Mouse (Mus musculus) macrophage (primary cell): ENCODE results near the gene Rcan3. TPM values are rescaled to one million over a fixed set of nuclear protein-coding genes. Genes with fewer than 3 reads are reported as not detected.

Experiments
- H3K27ac ChIP-seq: fragments of 350-480 bp; formaldehyde crosslinking; 2 replicates; pipeline ENCODE4 v1.9.0; 2021
- H3K36me3 ChIP-seq: fragments of 350-480 bp; formaldehyde crosslinking; 2 replicates; pipeline ENCODE4 v1.9.0; 2021; ENCODE audit errors: inconsistent target
- H3K4me3 ChIP-seq: fragments of 350-480 bp; formaldehyde crosslinking; 2 replicates; pipeline ENCODE4 v1.9.0; 2021; ENCODE audit errors: inconsistent target
- H3K79me2 ChIP-seq: fragments of 350-480 bp; formaldehyde crosslinking; 2 replicates; pipeline ENCODE4 v1.9.0; 2021; ENCODE audit errors: inconsistent target
- WGBS: methylation state at CpG from one replicate; pipeline ENCODE4 v1.1.7; 2026; ENCODE audit warnings: inconsistent platforms; ENCODE audit not compliant: missing documents; 5-methylcytosine and 5-hydroxymethylcytosine counted together
- polyA plus RNA-seq: library from polyadenylated mRNA; stranded (reverse); fragments of 250-400 nt; gene quantifications from 3 replicates; pipeline ENCODE4 v1.2.4, GENCODE M21; 2018; ENCODE audit warnings: inconsistent platforms
- total RNA-seq, 78 experiments: library from RNA; depleted of rRNA; stranded (reverse); fragments of 250-400 nt; gene quantifications; 1 replicate in 9 of 78; 2 replicates in 24 of 78; 3 replicates in 43 of 78; 4 replicates in 2 of 78; pipeline ENCODE4 v1.2.4; 2018; ENCODE audit warnings: inconsistent platforms in 56 of 78

Gene Rcan3
- 10 to 100 TPM in 11 of 26 experiments, 1 to 10 TPM in 15; 1.8 to 16.2 (median 7.3) TPM for total RNA-seq (2018; cell fraction: chromatin; rRNA removed)
- total RNA-seq (2018; cell fraction: cytosol; rRNA removed) = 10 to 100 TPM; 11.6 to 26.8 (median 19.4) TPM
- total RNA-seq (2018; cell fraction: nucleus; rRNA removed) = 10 to 100 TPM in 16 of 26 experiments, 1 to 10 TPM in 10; 4.6 to 24.5 (median 11.6) TPM
- 11.8 to 22.3 TPM (median 17.3 TPM) in 3 replicates for polyA plus RNA-seq

GRCm38 (mm10) chr4:135433443-135434394, at the start of gene Rcan3:
Gene Rcan3 (minus strand): TSS chr4:135433853.
- H3K27ac ChIP-seq = peak within 1 kb of the TSS; percentile 72
- H3K79me2 ChIP-seq = peaks cover 18% of the 10 kb centered on the region; the same call in 1 of the 2 replicates
- H3K36me3 ChIP-seq = no peaks in the 10 kb centered on the region
- WGBS = under 1% methylated on average over 71 of the region's 79 CpGs
- H3K4me3 ChIP-seq = peak within 1 kb of the TSS; percentile 69

- H3K4me3 ChIP-seq = no peak overlapping the region
- H3K36me3 ChIP-seq = peaks cover 30% of the 10 kb centered on the region; the same call in 1 of the 2 replicates
- H3K79me2 ChIP-seq = no peaks in the 10 kb centered on the region
- H3K27ac ChIP-seq = no peak overlapping the region
- 93% methylated on average over 9 of the region's 9 CpGs for WGBS
Observed at GRCm38 (mm10) chr4:135480370-135480769, 46.7 kb upstream of the Rcan3 start.

GRCm38 (mm10) chr4:135477851-135478250, 44.2 kb upstream of the Rcan3 start:
- no peaks in the 10 kb centered on the region for H3K79me2 ChIP-seq
- H3K27ac ChIP-seq = no peak overlapping the region
- peaks cover 36% of the 10 kb centered on the region; the same call in 1 of the 2 replicates for H3K36me3 ChIP-seq
- 98% methylated on average over 10 of the region's 10 CpGs for WGBS
- no peak overlapping the region for H3K4me3 ChIP-seq

- Histone ChIP-seq H3K79me2 (no peaks in the 10 kb centered on the region), H3K27ac (no peak overlapping the region), H3K4me3 (no peak overlapping the region), H3K36me3 (peaks cover 28% of the 10 kb centered on the region)
- 96% methylated on average over 11 of the region's 11 CpGs for WGBS
Observed at GRCm38 (mm10) chr4:135463406-135463805, 29.8 kb upstream of the Rcan3 start.

GRCm38 (mm10) chr4:135453572-135453971, 19.9 kb upstream of the Rcan3 start:
- Histone ChIP-seq H3K79me2 (no peaks in the 10 kb centered on the region), H3K4me3 (no peak overlapping the region), H3K36me3 (peaks cover 6% of the 10 kb centered on the region; the same call in 1 of the 2 replicates), H3K27ac (no peak overlapping the region)
- 87% methylated on average over 11 of the region's 12 CpGs for WGBS

GRCm38 (mm10) chr4:135453164-135453563, 19.5 kb upstream of the Rcan3 start:
- H3K79me2 ChIP-seq = no peaks in the 10 kb centered on the region
- H3K4me3 ChIP-seq = no peak overlapping the region
- H3K27ac ChIP-seq = no peak overlapping the region
- 92% methylated on average over 6 of the region's 6 CpGs for WGBS
- peaks cover 6% of the 10 kb centered on the region; the same call in 1 of the 2 replicates for H3K36me3 ChIP-seq

GRCm38 (mm10) chr4:135451360-135452015, 17.8 kb upstream of the Rcan3 start:
- H3K36me3 ChIP-seq = peaks cover 6% of the 10 kb centered on the region; the same call in 1 of the 2 replicates
- 87% methylated on average over 18 of the region's 18 CpGs for WGBS

GRCm38 (mm10) chr4:135442473-135442872, 8.8 kb upstream of the Rcan3 start:
- Histone ChIP-seq H3K36me3 (no peaks in the 10 kb centered on the region), H3K27ac (no peak overlapping the region)
- WGBS = 93% methylated on average over 3 of the region's 5 CpGs

More at GRCm38 (mm10) chr4:135451360-135452015, 17.8 kb upstream of the Rcan3 start:
- Histone ChIP-seq H3K27ac (no peak overlapping the region), H3K4me3 (no peak overlapping the region), H3K79me2 (no peaks in the 10 kb centered on the region)

GRCm38 (mm10) chr4:135439904-135440522, 6.4 kb upstream of the Rcan3 start:
- WGBS = 16% methylated on average over 9 of the region's 9 CpGs
- no peak overlapping the region for H3K4me3 ChIP-seq

More at GRCm38 (mm10) chr4:135442473-135442872, 8.8 kb upstream of the Rcan3 start:
- H3K79me2 ChIP-seq = no peaks in the 10 kb centered on the region
- no peak overlapping the region for H3K4me3 ChIP-seq

GRCm38 (mm10) chr4:135439188-135439647, 5.6 kb upstream of the Rcan3 start:
- H3K27ac ChIP-seq = peak overlapping the region; percentile 86
- no peaks in the 10 kb centered on the region for H3K36me3 ChIP-seq
- H3K79me2 ChIP-seq = no peaks in the 10 kb centered on the region
- H3K4me3 ChIP-seq = no peak overlapping the region
- WGBS = 0% methylated on average over 15 of the region's 15 CpGs

More at GRCm38 (mm10) chr4:135439904-135440522, 6.4 kb upstream of the Rcan3 start:
- Histone ChIP-seq H3K79me2 (no peaks in the 10 kb centered on the region), H3K36me3 (no peaks in the 10 kb centered on the region), H3K27ac (peak overlapping the region; percentile 86)

- Histone ChIP-seq H3K36me3 (no peaks in the 10 kb centered on the region), H3K4me3 (no peak overlapping the region), H3K79me2 (peaks cover 3% of the 10 kb centered on the region; the same call in 1 of the 2 replicates), H3K27ac (no peak overlapping the region)
Observed at GRCm38 (mm10) chr4:135437924-135438323, 4.3 kb upstream of the Rcan3 start.

- peaks cover 18% of the 10 kb centered on the region; the same call in 1 of the 2 replicates for H3K79me2 ChIP-seq
- no peak overlapping the region for H3K4me3 ChIP-seq
- no peak overlapping the region for H3K27ac ChIP-seq
- no peaks in the 10 kb centered on the region for H3K36me3 ChIP-seq
- 44% methylated on average over 13 of the region's 13 CpGs for WGBS
Observed at GRCm38 (mm10) chr4:135436291-135436690, 2.6 kb upstream of the Rcan3 start.

- 40% methylated on average over 11 of the region's 11 CpGs for WGBS
- H3K79me2 ChIP-seq = peaks cover 18% of the 10 kb centered on the region; the same call in 1 of the 2 replicates
- H3K36me3 ChIP-seq = no peaks in the 10 kb centered on the region
- peak overlapping the region; percentile 72 for H3K27ac ChIP-seq
- peak overlapping the region; percentile 38 for H3K4me3 ChIP-seq
Observed at GRCm38 (mm10) chr4:135434395-135434789, 739 bp upstream of the Rcan3 start.

GRCm38 (mm10) chr4:135433086-135433442, 589 bp downstream of the Rcan3 start:
- Histone ChIP-seq H3K36me3 (no peaks in the 10 kb centered on the region), H3K79me2 (peaks cover 18% of the 10 kb centered on the region; the same call in 1 of the 2 replicates), H3K27ac (0 out of 2 replicates have a peak overlapping the region, but pooled peaks have one; percentile 25), H3K4me3 (peak overlapping the region; percentile 69)
- 28% methylated on average over 10 of the region's 10 CpGs for WGBS
